Mouse (Mus musculus): ENCODE data around the gene Plcb4.
A peak's percentile ranks its signal among the peaks of the same experiment; 100 is the strongest.
"Not testable (repeated sequence)": the region's sequence is repeated elsewhere in the genome, so short reads cannot be mapped to it uniquely, and the experiment has no call there.

Gene Plcb4

GRCm38 (mm10) chr2:135675284-135675683, 16.5 kb downstream of the Plcb4 start:
- DNase-seq: no peak

GRCm38 (mm10) chr2:135676978-135677501, 18.2 kb downstream of the Plcb4 start:
- no peak for DNase-seq

- no peak for DNase-seq
Observed at GRCm38 (mm10) chr2:135677601-135678000, 18.8 kb downstream of the Plcb4 start.

GRCm38 (mm10) chr2:135680001-135680400, 21.2 kb downstream of the Plcb4 start:
- DNase-seq: peak in 1 of 2 experiments; percentile 20

GRCm38 (mm10) chr2:135680406-135681134, 21.8 kb downstream of the Plcb4 start:
- no peak for DNase-seq

GRCm38 (mm10) chr2:135683684-135684440, 25.1 kb downstream of the Plcb4 start:
- no peak for DNase-seq

- peak in 1 of 2 experiments; percentile 47 for DNase-seq
Observed at GRCm38 (mm10) chr2:135686692-135687091, 27.9 kb downstream of the Plcb4 start.

- DNase-seq: no peak
Observed at GRCm38 (mm10) chr2:135687585-135687984, 28.8 kb downstream of the Plcb4 start.

GRCm38 (mm10) chr2:135692568-135693488, 34.0 kb downstream of the Plcb4 start:
- DNase-seq: peak; percentile 50 to 72

GRCm38 (mm10) chr2:135700686-135701413, 42.0 kb downstream of the Plcb4 start:
- DNase-seq: no peak

- no peak for DNase-seq
Observed at GRCm38 (mm10) chr2:135704673-135705072, 45.9 kb downstream of the Plcb4 start.

- no peak for DNase-seq
Observed at GRCm38 (mm10) chr2:135707305-135707704, 48.5 kb downstream of the Plcb4 start.

GRCm38 (mm10) chr2:135708386-135708785, 49.6 kb downstream of the Plcb4 start:
- DNase-seq: no peak

- no peak for DNase-seq
Observed at GRCm38 (mm10) chr2:135708796-135709195, 50.0 kb downstream of the Plcb4 start.

GRCm38 (mm10) chr2:135709736-135710135, 50.9 kb downstream of the Plcb4 start:
- not testable (repeated sequence) for DNase-seq

- DNase-seq: peak in 1 of 2 experiments; percentile 69
Observed at GRCm38 (mm10) chr2:135711049-135711924, 52.5 kb downstream of the Plcb4 start.

GRCm38 (mm10) chr2:135711925-135712288, 53.1 kb downstream of the Plcb4 start:
- DNase-seq: peak; percentile 89 to 94

GRCm38 (mm10) chr2:135712331-135712730, 53.5 kb downstream of the Plcb4 start:
- DNase-seq: no peak

- no peak for DNase-seq
Observed at GRCm38 (mm10) chr2:135712921-135713320, 54.1 kb downstream of the Plcb4 start.

GRCm38 (mm10) chr2:135716180-135716579, 57.4 kb downstream of the Plcb4 start:
- no peak for DNase-seq
